Mouse (Mus musculus): ENCODE results near the gene Agbl2. TPM values are rescaled to one million over a fixed set of nuclear protein-coding genes. Genes with fewer than 3 reads are reported as not detected.
"Not testable (repeated sequence)": the region's sequence is repeated elsewhere in the genome, so short reads cannot be mapped to it uniquely, and the experiment has no call there.

Gene Agbl2
- total RNA-seq, 4 experiments from 2014 or later, result 0.75 to 1.5 (median 1.2) TPM

DNA sequence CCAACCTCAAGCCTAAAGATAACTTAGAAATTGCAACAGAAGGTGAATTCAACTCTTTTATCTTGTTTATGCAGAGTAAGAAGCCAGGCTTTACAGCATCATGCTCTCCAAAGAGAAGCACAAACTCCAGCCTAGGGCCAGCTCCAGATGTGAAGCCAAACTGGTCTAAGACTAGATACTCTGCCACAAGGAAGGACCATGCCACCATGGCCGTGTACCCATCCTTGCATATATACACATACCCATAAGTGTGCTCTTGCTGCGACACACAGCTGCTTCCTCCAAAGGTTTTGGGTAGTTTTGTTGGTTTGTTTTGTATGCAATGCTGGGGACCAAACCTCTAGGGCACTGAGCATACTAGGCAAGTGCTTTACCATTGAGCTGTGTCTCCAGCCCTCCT lies 32.7 kb downstream of the Agbl2 start:
- DNase-seq (ENCODE audit: low spot score in 2 of 2), result no peak

DNA sequence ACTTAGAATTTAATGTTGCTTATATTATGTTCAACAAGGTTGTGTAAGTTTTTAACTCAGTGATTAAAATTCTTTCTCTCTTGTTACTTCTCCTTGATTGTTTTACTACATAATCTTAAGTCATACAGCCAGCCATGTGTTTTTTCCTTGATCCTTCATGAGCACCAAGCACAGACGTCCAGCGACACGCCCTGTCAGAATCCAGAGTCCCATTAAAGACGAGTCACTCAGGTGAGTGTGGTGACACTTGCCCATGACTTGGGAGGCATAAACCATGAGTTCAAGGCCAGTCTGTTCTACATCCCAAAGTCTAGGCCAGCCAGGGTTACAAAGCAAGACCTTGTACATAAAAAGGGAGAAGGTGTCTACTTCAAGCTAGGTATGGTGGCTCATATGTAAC lies 33.6 kb downstream of the Agbl2 start:
- DNase-seq (ENCODE audit: low spot score in 2 of 2), result no peak

DNA sequence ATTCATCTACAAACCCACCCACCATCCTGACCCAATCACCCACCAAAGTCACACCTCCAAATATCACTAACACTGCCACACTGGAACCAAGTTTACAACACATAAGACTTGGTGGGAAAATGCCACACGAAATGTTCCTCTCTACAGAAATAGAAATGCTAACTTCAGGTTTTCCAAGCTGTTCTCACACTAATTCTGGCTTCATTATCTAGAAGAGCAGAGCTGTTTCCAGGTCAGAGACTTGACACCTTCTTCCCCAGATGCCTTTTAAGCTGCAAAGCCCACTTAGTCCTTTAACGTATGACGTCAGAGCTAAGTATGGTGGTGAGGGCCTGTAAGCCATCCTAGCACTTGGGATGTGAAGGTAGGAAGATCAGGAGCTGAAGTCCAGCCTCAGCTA lies 36.2 kb downstream of the Agbl2 start:
- peak in 1 of 2 experiments; percentile 20 for DNase-seq (ENCODE audit: low spot score in 2 of 2)

GRCm38 (mm10) chr2:90820894-90821293 lies 38.4 kb downstream of the Agbl2 start:
- DNase-seq (ENCODE audit: low spot score in 2 of 2), result no peak

DNA sequence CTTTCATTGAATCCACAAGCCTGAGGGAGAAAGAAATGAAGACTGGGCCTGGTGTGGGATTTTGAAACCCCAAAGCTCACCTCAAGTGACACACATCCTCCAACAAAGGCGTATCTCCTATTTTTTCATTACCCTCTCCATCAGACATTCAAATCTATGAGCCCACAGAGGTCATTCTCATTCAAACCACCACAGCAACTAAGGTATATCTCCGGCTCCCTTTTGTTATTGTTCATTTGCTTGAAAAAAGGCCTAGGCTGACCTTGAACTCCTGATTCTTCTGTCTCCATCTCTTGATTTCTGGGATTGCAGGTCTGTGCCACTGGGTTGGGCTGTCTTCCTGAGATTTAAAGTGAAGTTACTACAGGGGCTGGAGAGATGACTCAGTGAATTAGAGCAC lies 40.5 kb downstream of the Agbl2 start:
- no peak for DNase-seq (ENCODE audit: low spot score in 2 of 2)

GRCm38 (mm10) chr2:90823781-90824180 lies 41.3 kb downstream of the Agbl2 start:
- peak in 1 of 2 experiments; percentile 25 for DNase-seq (ENCODE audit: low spot score in 2 of 2)

DNA sequence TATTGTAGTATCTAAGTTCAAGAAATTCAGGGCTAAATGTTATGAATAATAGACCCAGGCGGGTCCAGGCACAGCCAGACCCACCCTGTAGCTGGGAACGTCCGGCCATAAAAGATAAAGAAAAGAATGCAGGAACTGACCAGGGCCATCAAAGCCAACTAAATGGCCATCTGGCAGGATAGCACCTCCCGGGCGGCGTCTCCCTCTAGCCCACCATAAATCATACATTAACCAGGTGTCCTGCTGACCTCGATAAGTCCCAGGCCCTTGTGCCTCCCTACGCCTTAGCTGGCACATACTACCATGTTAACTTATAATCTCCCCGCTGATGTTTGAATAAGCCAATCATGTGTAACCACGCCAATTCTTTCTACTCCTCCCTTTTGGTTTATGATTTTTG lies 42.0 kb downstream of the Agbl2 start:
- not testable (repeated sequence) for DNase-seq (ENCODE audit: low spot score in 2 of 2)

- DNase-seq (ENCODE audit: low spot score in 2 of 2), result no peak
These were observed 43.1 kb downstream of the Agbl2 start for GRCm38 (mm10) chr2:90825515-90826172.

GRCm38 (mm10) chr2:90828739-90829138 lies 46.2 kb downstream of the Agbl2 start:
- DNase-seq (ENCODE audit: low spot score in 2 of 2), result no peak

- DNase-seq (ENCODE audit: low spot score in 2 of 2), result no peak
These were observed 51.0 kb downstream of the Agbl2 start for GRCm38 (mm10) chr2:90833502-90833901.

GRCm38 (mm10) chr2:90838621-90839020 lies 56.1 kb downstream of the Agbl2 start:
- DNase-seq (ENCODE audit: low spot score in 2 of 2), result no peak

GRCm38 (mm10) chr2:90843666-90844065 lies 61.1 kb downstream of the Agbl2 start:
- DNase-seq (ENCODE audit: low spot score in 2 of 2), result no peak

DNA sequence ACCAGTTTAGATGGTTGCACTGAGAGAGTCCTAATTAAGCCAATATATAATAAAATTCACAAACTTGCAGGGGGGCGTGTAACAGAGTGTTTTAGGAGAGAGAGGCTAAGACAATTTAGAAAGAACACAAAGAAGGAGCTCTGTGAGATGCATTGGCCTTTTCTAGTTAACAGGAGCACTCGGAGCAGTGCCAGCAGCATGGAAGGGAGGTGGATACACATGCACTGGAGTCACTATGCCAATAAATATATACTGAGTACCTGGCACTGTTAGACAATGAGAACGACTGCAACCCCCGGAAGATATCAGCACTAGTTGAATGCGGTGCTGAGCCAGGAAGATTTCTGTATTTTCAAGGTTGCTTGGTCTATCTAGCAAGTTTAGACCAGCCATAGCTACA lies 61.7 kb downstream of the Agbl2 start:
- DNase-seq (ENCODE audit: low spot score in 2 of 2), result no peak

- no peak for DNase-seq (ENCODE audit: low spot score in 2 of 2)
These were observed 62.7 kb downstream of the Agbl2 start for GRCm38 (mm10) chr2:90845234-90845633.

DNA sequence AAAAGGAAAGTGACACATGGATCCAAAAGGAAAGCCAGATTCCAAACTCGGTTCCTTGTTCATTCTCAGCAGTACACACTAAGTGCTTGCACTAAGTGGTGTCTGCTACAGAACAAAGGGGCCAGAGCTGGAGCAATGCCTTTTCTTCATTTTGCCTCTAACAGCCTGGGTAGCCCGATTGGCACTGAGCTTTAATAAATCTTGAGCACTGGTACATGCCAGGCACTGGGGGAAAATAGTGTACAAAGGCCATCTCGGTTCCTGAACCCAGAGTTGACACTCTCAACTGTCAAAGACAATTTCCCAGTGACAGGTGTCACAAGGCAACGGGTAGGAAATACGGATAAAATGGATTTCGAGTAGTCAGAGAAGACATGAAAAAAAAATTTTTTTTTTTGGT lies 63.6 kb downstream of the Agbl2 start:
- DNase-seq (ENCODE audit: low spot score in 2 of 2), result no peak

- no peak for DNase-seq (ENCODE audit: low spot score in 2 of 2)
These were observed 64.0 kb downstream of the Agbl2 start for GRCm38 (mm10) chr2:90846597-90846954.

GRCm38 (mm10) chr2:90846955-90847680 lies 64.6 kb downstream of the Agbl2 start, which contains the start of gene Mtch2:
Gene Mtch2, plus strand, starts transcription at chr2:90847155.
- peak; percentile 95 to 98 for DNase-seq (ENCODE audit: low spot score in 2 of 2)

DNA sequence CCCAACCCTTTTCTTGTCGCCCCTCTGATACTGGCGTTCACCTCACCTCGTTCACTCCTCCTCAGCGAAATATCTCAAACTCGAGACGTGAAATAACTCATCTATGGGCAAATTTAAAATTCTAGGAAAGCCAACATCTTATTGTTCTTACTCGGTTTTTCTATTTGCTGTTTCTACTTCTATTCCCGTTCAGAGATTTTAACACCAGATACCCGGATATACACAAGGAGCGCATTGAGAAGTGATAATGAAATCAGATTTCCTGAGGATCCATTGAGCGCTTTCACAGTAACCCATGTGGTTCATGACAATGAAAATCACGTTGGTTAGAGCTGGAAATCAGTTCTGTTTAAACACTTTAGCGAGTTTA lies 65.1 kb downstream of the Agbl2 start:
- DNase-seq (ENCODE audit: low spot score in 2 of 2), result no peak

DNA sequence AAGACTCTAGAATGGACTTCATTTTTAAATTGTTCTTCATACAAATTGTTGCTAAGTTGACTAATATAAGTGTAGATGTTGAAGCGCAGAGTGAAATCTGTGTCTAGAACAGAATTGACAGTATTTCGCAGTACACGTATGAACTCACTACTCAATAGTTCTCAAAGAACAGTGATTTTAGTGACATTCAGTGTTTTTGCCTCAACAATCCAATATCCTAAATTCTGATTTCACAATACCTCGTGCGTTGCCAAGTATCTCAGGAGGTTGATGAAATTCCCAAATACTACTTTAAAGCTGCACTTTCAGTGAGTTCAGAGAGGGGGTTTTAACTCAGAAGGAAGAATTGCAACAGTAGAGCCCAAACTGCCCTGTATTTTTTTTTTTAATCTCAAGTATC lies 65.8 kb downstream of the Agbl2 start:
- DNase-seq (ENCODE audit: low spot score in 2 of 2), result no peak

DNA sequence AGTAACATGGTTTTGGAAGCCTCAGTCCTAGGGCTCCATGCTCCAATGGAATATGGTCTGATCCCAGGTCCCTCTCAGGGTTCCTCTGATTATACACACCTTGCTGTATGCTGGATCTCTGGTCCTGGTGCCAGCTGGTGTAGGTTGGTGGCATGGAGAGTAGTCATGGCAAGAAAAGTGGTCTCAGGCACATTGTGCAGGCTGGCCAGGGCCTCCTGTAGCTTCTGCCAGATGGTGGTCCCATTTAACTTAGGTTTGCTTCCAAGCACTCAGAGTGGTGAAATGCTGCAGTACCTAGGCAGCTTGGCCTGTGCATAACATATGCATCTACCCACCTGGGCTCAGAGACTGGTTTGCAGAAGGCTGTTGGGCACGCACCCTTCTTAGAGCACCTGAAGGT lies 67.9 kb downstream of the Agbl2 start:
- no peak for DNase-seq (ENCODE audit: low spot score in 2 of 2)

GRCm38 (mm10) chr2:90861486-90861885 lies 79.0 kb downstream of the Agbl2 start:
- DNase-seq (ENCODE audit: low spot score in 2 of 2), result no peak

DNA sequence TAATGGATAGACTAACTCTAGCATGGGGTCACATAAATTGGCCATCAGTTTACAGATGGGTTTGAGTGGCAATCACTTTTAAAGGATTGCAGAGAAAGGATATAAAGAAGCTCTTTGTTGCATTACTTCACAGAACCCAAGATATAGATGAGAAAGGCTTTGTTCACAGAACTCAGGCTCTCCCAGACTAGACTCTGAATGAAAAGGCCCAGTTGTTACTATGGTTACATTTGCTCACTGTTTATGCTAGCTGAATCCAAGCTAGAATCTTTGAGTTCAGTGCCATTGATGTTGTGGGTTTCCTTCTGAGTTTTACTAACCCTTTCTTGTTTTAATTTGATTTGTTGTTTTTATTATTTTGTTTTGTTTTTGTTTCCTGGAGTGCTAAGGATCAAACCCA lies 81.7 kb downstream of the Agbl2 start:
- no peak for DNase-seq (ENCODE audit: low spot score in 2 of 2)

DNA sequence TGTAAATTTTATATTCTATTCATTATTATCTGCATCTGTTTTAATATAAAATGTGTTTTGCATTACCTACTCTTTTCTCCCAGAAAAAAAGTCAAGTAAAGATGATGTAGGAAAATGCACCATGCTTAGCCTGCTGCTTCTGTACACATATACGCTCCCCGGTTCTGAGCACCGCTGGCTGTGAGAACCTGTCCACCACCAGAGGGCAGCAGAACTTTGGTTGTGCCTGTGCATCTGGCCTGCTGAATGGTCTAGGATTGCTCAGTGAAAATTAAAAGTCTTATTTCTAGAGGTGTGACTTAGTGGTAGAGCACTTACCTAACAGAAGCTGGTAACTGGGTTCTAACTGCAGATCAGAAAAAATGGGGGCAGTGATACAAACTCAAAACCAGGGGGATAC lies 84.0 kb downstream of the Agbl2 start:
- DNase-seq (ENCODE audit: low spot score in 2 of 2), result peak; percentile 60 to 82
